Mouse (Mus musculus) c-Kit-positive CD71-negative TER-119-negative erythroid progenitor cells, embryonic 14.5 days (primary cell): ENCODE measurements at regions not wholly inside any gene's neighbourhood (a gene's known extent, or its start where the extent isn't known, plus 50 kb on each side); places are given as distances from the start of the nearest gene placed in this dataset.
A peak's percentile ranks its signal among the peaks of the same experiment; 100 is the strongest.
"Not testable (repeated sequence)": the region's sequence is repeated elsewhere in the genome, so short reads cannot be mapped to it uniquely, and the experiment has no call there.

ENCODE experiments used
- DNase-seq: peaks from one replicate; pipeline ENCODE4 v3.0.0-alpha.2; 2013; ENCODE audit warnings: low read depth

GRCm38 (mm10) chr14:45806726-45807280 lies 148.9 kb upstream of the Ddhd1 start:
- no peak for DNase-seq

- no peak for DNase-seq
Observed at GRCm38 (mm10) chr14:45807767-45808166, 149.8 kb upstream of the Ddhd1 start.

GRCm38 (mm10) chr14:45809491-45809890 lies 151.5 kb upstream of the Ddhd1 start:
- DNase-seq = no peak

GRCm38 (mm10) chr14:45810101-45810500 lies 152.2 kb upstream of the Ddhd1 start:
- DNase-seq = no peak

GRCm38 (mm10) chr14:45810630-45811029 lies 152.7 kb upstream of the Ddhd1 start:
- DNase-seq = no peak

- DNase-seq = no peak
Observed at GRCm38 (mm10) chr14:45815598-45815997, 157.7 kb upstream of the Ddhd1 start.

GRCm38 (mm10) chr14:45816611-45817010 lies 158.7 kb upstream of the Ddhd1 start:
- not testable (repeated sequence) for DNase-seq

- no peak for DNase-seq
Observed at GRCm38 (mm10) chr14:45817756-45818155, 159.8 kb upstream of the Ddhd1 start.

GRCm38 (mm10) chr14:45824601-45825000 lies 166.7 kb upstream of the Ddhd1 start:
- no peak for DNase-seq

- DNase-seq = no peak
Observed at GRCm38 (mm10) chr14:45826023-45826422, 168.1 kb upstream of the Ddhd1 start.

- DNase-seq = no peak
Observed at GRCm38 (mm10) chr14:45827096-45827495, 169.2 kb upstream of the Ddhd1 start.

- DNase-seq = no peak
Observed at GRCm38 (mm10) chr14:45830457-45830856, 172.5 kb upstream of the Ddhd1 start.

GRCm38 (mm10) chr14:45837039-45837438 lies 179.1 kb upstream of the Ddhd1 start:
- DNase-seq = no peak

GRCm38 (mm10) chr14:45843829-45844228 lies 185.9 kb upstream of the Ddhd1 start:
- no peak for DNase-seq

- no peak for DNase-seq
Observed at GRCm38 (mm10) chr14:45850588-45850987, 192.6 kb upstream of the Ddhd1 start.

GRCm38 (mm10) chr14:45878428-45878827 lies 220.5 kb upstream of the Ddhd1 start:
- DNase-seq = peak; percentile 3

- DNase-seq = no peak
Observed at GRCm38 (mm10) chr14:45920783-45921182, 262.8 kb upstream of the Ddhd1 start.

- no peak for DNase-seq
Observed at GRCm38 (mm10) chr14:45943581-45943980, 285.6 kb upstream of the Ddhd1 start.

- DNase-seq = no peak
Observed at GRCm38 (mm10) chr14:45944101-45944500, 286.2 kb upstream of the Ddhd1 start.

- DNase-seq = no peak
Observed at GRCm38 (mm10) chr14:45944506-45944905, 286.6 kb upstream of the Ddhd1 start.

GRCm38 (mm10) chr14:45956624-45957023 lies 298.7 kb upstream of the Ddhd1 start:
- no peak for DNase-seq

- no peak for DNase-seq
Observed at GRCm38 (mm10) chr14:45962474-45962873, 304.5 kb upstream of the Ddhd1 start.

- DNase-seq = no peak
Observed at GRCm38 (mm10) chr14:45964043-45964442, 306.1 kb upstream of the Ddhd1 start.

GRCm38 (mm10) chr14:45983206-45983857 lies 325.4 kb upstream of the Ddhd1 start:
- DNase-seq = no peak
